Mouse (Mus musculus): ENCODE results near the gene Eloa. TPM values are rescaled to one million over a fixed set of nuclear protein-coding genes. Genes with fewer than 3 reads are reported as not detected.

The Eloa gene
- polyA plus RNA-seq, 1 experiment from 2014 or later, result 25.0 TPM

DNA sequence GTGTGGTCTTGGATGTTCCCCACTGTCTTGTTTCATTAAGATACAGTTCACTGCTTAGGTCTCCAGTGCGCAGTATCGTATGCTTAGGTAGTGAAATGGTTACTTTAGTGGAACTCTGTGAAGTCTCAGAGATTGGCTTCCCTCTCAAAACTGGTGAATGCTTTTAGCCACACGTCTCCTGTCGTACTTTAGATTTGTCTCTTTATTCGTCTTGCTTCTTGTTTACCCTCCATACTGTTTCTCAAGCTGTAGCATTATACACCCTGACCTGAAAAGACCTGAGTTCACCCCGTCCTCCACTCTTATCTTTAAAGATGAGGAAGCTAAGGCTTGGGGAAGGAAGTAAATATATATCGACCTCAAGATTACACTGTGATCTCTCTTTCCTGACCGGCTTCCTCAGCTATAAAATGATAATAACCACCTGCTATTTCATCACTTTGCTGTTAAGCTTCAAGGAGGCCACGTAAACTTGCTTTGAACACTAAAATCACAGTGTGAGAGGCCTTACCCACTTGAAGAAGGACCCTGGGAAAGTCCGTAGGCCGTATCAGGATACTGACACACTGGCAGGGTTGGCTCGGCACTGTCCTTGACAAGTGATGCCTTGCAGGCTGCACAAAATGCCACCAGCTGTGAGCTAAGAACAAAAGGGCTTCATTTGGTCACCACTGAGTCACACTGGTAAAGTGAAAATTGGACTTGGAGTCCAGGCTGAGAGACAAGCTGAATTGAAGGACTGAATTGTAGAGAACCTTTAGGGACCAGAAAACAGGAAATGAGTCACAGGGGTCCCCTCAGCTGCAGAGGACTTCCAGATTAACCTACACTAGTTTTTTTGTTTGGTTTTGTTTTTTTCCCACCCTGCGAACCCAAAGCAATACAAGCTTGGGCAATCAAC, 48.4 kb downstream of the Eloa start:
- 68% methylated on average over 13 of the region's 13 CpGs for WGBS
- Histone ChIP-seq H3K4me1 (ENCODE audit: control insufficient read depth, insufficient read depth, low read depth, low read length) (peaks cover 13% of the 10 kb centered on the region), H3K4me3 (ENCODE audit: low read length) (peak overlapping the region; percentile 79), H3K9me3 (ENCODE audit: control insufficient read depth, low read length) (no peaks in the 10 kb centered on the region), H3K36me3 (ENCODE audit: control insufficient read depth, insufficient read depth, low read length) (peaks cover 35% of the 10 kb centered on the region), H3K27ac (ENCODE audit: low read depth, low read length) (no peak overlapping the region), H3K9ac (ENCODE audit: low read depth, low read length) (peak overlapping the region; percentile 42), H3K4me2 (ENCODE audit: low read length) (peak overlapping the region; percentile 95), H3K27me3 (replicated peaks; ENCODE audit: control insufficient read depth, insufficient read depth, low read length) (no peaks in the 10 kb centered on the region)
- ATAC-seq, result peak; percentile 9; the same call in 1 of the 2 replicates

- Histone ChIP-seq H3K4me2 (ENCODE audit: low read length) (peak within 1 kb of the TSS; percentile 95), H3K9me3 (ENCODE audit: control insufficient read depth, low read length) (no peaks in the 10 kb centered on the region), H3K27ac (ENCODE audit: low read depth, low read length) (peak within 1 kb of the TSS; percentile 72), H3K36me3 (ENCODE audit: control insufficient read depth, insufficient read depth, low read length) (peaks cover 40% of the 10 kb centered on the region), H3K9ac (ENCODE audit: low read depth, low read length) (peak within 1 kb of the TSS; percentile 87), H3K4me1 (ENCODE audit: control insufficient read depth, insufficient read depth, low read depth, low read length) (peaks cover 13% of the 10 kb centered on the region), H3K27me3 (replicated peaks; ENCODE audit: control insufficient read depth, insufficient read depth, low read length) (no peaks in the 10 kb centered on the region), H3K4me3 (ENCODE audit: low read length) (peak within 1 kb of the TSS; percentile 79)
- WGBS, result 1% methylated on average over 19 of the region's 19 CpGs
- peak; percentile 90 for ATAC-seq
Observed at GRCm38 (mm10) chr4:135972556-135972906, 49.0 kb downstream of the Eloa start, which contains the start of gene Lypla2. Gene Lypla2, minus strand, starts transcription at chr4:135972626.

GRCm38 (mm10) chr4:135971805-135972555, 49.6 kb downstream of the Eloa start:
- Histone ChIP-seq H3K9ac (ENCODE audit: low read depth, low read length) (peak overlapping the region; percentile 87), H3K4me3 (ENCODE audit: low read length) (peak overlapping the region; percentile 79), H3K4me1 (ENCODE audit: control insufficient read depth, insufficient read depth, low read depth, low read length) (peaks cover 13% of the 10 kb centered on the region), H3K27ac (ENCODE audit: low read depth, low read length) (peak overlapping the region; percentile 72), H3K36me3 (ENCODE audit: control insufficient read depth, insufficient read depth, low read length) (peaks cover 45% of the 10 kb centered on the region), H3K4me2 (ENCODE audit: low read length) (peak overlapping the region; percentile 95), H3K9me3 (ENCODE audit: control insufficient read depth, low read length) (no peaks in the 10 kb centered on the region), H3K27me3 (replicated peaks; ENCODE audit: control insufficient read depth, insufficient read depth, low read length) (no peaks in the 10 kb centered on the region)
- WGBS, result under 1% methylated on average over 35 of the region's 35 CpGs
- ATAC-seq, result peak; percentile 75

GRCm38 (mm10) chr4:135970585-135970984, 51.0 kb downstream of the Eloa start:
- no peak overlapping the region for H3K4me3 ChIP-seq (ENCODE audit: low read length)
- no peaks in the 10 kb centered on the region for H3K27me3 ChIP-seq (replicated peaks; ENCODE audit: control insufficient read depth, insufficient read depth, low read length)
- no peak overlapping the region for H3K9ac ChIP-seq (ENCODE audit: low read depth, low read length)
- H3K9me3 ChIP-seq (ENCODE audit: control insufficient read depth, low read length), result no peaks in the 10 kb centered on the region
- WGBS, result 88% methylated on average over 11 of the region's 11 CpGs
- peaks cover 43% of the 10 kb centered on the region for H3K36me3 ChIP-seq (ENCODE audit: control insufficient read depth, insufficient read depth, low read length)
- H3K4me2 ChIP-seq (ENCODE audit: low read length), result no peak overlapping the region
- no peak overlapping the region for H3K27ac ChIP-seq (ENCODE audit: low read depth, low read length)
- ATAC-seq, result no peak
- H3K4me1 ChIP-seq (ENCODE audit: control insufficient read depth, insufficient read depth, low read depth, low read length), result peaks cover 13% of the 10 kb centered on the region

- Histone ChIP-seq H3K9me3 (ENCODE audit: control insufficient read depth, low read length) (no peaks in the 10 kb centered on the region), H3K4me1 (ENCODE audit: control insufficient read depth, insufficient read depth, low read depth, low read length) (peaks cover 23% of the 10 kb centered on the region), H3K4me3 (ENCODE audit: low read length) (no peak overlapping the region), H3K4me2 (ENCODE audit: low read length) (no peak overlapping the region), H3K27ac (ENCODE audit: low read depth, low read length) (no peak overlapping the region), H3K27me3 (replicated peaks; ENCODE audit: control insufficient read depth, insufficient read depth, low read length) (no peaks in the 10 kb centered on the region), H3K36me3 (ENCODE audit: control insufficient read depth, insufficient read depth, low read length) (peaks cover 39% of the 10 kb centered on the region), H3K9ac (ENCODE audit: low read depth, low read length) (no peak overlapping the region)
- WGBS, result 82% methylated on average over 13 of the region's 13 CpGs
- ATAC-seq, result no peak
Observed at GRCm38 (mm10) chr4:135969070-135969750, 52.4 kb downstream of the Eloa start.

DNA sequence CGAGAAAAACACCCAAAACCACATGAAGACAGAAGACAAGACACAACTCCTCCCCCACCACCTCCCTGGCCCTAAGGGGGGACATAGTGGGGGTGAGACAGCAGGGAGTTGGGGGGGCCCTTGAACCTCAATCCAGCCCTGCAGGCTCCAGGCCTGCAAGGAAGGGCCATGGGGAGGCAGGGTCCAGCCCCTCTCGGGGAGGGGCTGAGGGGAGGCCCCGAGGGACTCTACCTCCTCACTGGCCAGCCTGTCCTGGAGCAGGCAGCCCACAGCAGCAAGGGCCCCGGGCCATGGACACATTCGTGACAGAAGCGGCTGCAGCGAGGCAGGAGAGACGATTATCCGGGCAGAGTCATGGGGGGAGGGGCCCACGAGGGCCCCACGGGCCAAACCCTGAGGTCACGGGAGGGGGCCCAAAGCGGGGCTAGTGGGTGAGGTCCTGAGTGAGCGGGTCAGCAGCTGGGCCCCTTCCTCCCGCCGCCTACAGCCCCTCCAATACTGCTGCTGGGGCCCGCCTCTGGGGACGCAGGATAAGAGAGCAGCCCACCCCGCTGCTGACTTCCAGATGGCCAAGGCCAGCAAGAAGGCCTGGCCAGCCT, 53.2 kb downstream of the Eloa start:
- no peak overlapping the region for H3K4me3 ChIP-seq (ENCODE audit: low read length)
- 77% methylated on average over 17 of the region's 19 CpGs for WGBS
- H3K36me3 ChIP-seq (ENCODE audit: control insufficient read depth, insufficient read depth, low read length), result peaks cover 39% of the 10 kb centered on the region
- H3K27ac ChIP-seq (ENCODE audit: low read depth, low read length), result no peak overlapping the region
- H3K9me3 ChIP-seq (ENCODE audit: control insufficient read depth, low read length), result no peaks in the 10 kb centered on the region
- H3K9ac ChIP-seq (ENCODE audit: low read depth, low read length), result no peak overlapping the region
- no peak overlapping the region for H3K4me2 ChIP-seq (ENCODE audit: low read length)
- no peak for ATAC-seq
- H3K4me1 ChIP-seq (ENCODE audit: control insufficient read depth, insufficient read depth, low read depth, low read length), result peaks cover 24% of the 10 kb centered on the region
- H3K27me3 ChIP-seq (replicated peaks; ENCODE audit: control insufficient read depth, insufficient read depth, low read length), result no peaks in the 10 kb centered on the region

DNA sequence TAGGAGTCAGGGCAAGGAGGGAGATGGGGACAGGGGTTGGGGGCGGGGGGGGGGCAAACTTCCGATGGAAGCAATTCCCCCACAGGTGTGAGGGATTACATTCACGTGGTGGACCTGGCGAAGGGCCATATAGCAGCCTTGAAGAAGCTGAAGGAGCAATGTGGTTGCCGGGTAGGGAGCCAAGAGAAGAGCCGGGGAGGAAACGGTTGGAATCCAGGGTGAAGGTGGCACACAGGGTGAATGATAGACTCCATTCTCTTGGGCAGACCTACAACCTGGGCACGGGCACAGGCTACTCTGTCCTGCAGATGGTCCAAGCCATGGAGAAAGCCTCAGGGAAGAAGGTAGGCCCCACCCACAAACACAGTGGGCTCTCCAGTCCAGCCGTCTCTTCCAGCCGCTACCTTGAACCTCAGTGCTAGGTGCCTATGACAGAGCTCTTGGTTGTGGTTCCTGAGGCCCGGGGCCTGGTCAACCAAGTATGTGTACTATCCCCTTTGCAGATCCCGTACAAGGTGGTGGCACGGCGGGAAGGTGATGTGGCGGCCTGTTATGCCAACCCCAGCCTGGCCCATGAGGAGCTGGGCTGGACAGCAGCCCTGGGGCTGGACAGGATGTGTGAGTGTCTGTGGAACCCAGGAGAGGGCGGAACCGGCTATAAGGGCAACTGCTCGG, 54.3 kb downstream of the Eloa start:
- Histone ChIP-seq H3K27ac (ENCODE audit: low read depth, low read length) (no peak overlapping the region), H3K27me3 (replicated peaks; ENCODE audit: control insufficient read depth, insufficient read depth, low read length) (no peaks in the 10 kb centered on the region), H3K9ac (ENCODE audit: low read depth, low read length) (no peak overlapping the region), H3K9me3 (ENCODE audit: control insufficient read depth, low read length) (no peaks in the 10 kb centered on the region), H3K36me3 (ENCODE audit: control insufficient read depth, insufficient read depth, low read length) (peaks cover 39% of the 10 kb centered on the region), H3K4me1 (ENCODE audit: control insufficient read depth, insufficient read depth, low read depth, low read length) (peaks cover 30% of the 10 kb centered on the region), H3K4me3 (ENCODE audit: low read length) (no peak overlapping the region), H3K4me2 (ENCODE audit: low read length) (no peak overlapping the region)
- 90% methylated on average over 18 of the region's 18 CpGs for WGBS
- no peak for ATAC-seq

GRCm38 (mm10) chr4:135966283-135966682, 55.3 kb downstream of the Eloa start:
- WGBS, result 91% methylated on average over 15 of the region's 16 CpGs
- no peak overlapping the region for H3K9ac ChIP-seq (ENCODE audit: low read depth, low read length)

More at GRCm38 (mm10) chr4:135966283-135966682, 55.3 kb downstream of the Eloa start:
- no peaks in the 10 kb centered on the region for H3K9me3 ChIP-seq (ENCODE audit: control insufficient read depth, low read length)
- H3K36me3 ChIP-seq (ENCODE audit: control insufficient read depth, insufficient read depth, low read length), result peaks cover 42% of the 10 kb centered on the region
- no peak overlapping the region for H3K4me2 ChIP-seq (ENCODE audit: low read length)
- H3K4me1 ChIP-seq (ENCODE audit: control insufficient read depth, insufficient read depth, low read depth, low read length), result peaks cover 24% of the 10 kb centered on the region
- H3K27me3 ChIP-seq (replicated peaks; ENCODE audit: control insufficient read depth, insufficient read depth, low read length), result no peaks in the 10 kb centered on the region
- no peak for ATAC-seq
- no peak overlapping the region for H3K4me3 ChIP-seq (ENCODE audit: low read length)
- H3K27ac ChIP-seq (ENCODE audit: low read depth, low read length), result no peak overlapping the region

All from hindbrain, embryonic 16.5 days (tissue).